In genomic region chr15:96953112-96953937, GRCm38 (mm10) we compare ENCODE assay signal across 8 mouse cellular contexts.
A peak's percentile ranks its signal among the peaks of the same experiment; 100 is the strongest.
DNase-seq lines count a peak whose midpoint lies in the region; ATAC-seq and TF ChIP-seq lines count a peak whose summit lies in the region.

No protein-coding gene starts in this region.

- H3K27ac ChIP-seq in cortical plate, adult 2 months (ENCODE audit: insufficient read depth, low read length), result no peak overlapping the region
- H3K27ac ChIP-seq in kidney, embryonic 16.5 days (ENCODE audit: low read length), result no peak overlapping the region
- H3K27ac ChIP-seq in liver, embryonic 11.5 days (ENCODE audit: low read depth, low read length), result no peak overlapping the region

- H3K4me1 ChIP-seq in cortical plate, adult 2 months (ENCODE audit: control insufficient read depth, insufficient read depth, low read length), result no peaks in the 10 kb centered on the region
- H3K4me1 ChIP-seq in kidney, embryonic 16.5 days (ENCODE audit: insufficient read depth, low read length), result no peaks in the 10 kb centered on the region
- peaks cover 5% of the 10 kb centered on the region; the same call in 1 of the 2 replicates for H3K4me1 ChIP-seq in liver, embryonic 11.5 days (replicated peaks; ENCODE audit: control insufficient read depth, insufficient read depth, low read length)

- peak; percentile 51; the same call in 1 of the 2 replicates for ATAC-seq in kidney, embryonic 16.5 days (ENCODE audit: low FRiP score, low TSS enrichment)
- ATAC-seq in liver, embryonic 11.5 days (replicated peaks; ENCODE audit: low FRiP score), result peak; percentile 45; the same call in 1 of the 2 replicates

- H3K27me3 ChIP-seq in kidney, embryonic 16.5 days (ENCODE audit: insufficient read depth, low read length), result no peaks in the 10 kb centered on the region
- H3K27me3 ChIP-seq in liver, embryonic 11.5 days (replicated peaks; ENCODE audit: control insufficient read depth, insufficient read depth, low read length), result no peaks in the 10 kb centered on the region

- peak overlapping the region; percentile 38 for H3K4me3 ChIP-seq in cortical plate, adult 2 months (ENCODE audit: insufficient read depth, low read length)
- H3K4me3 ChIP-seq in kidney, embryonic 16.5 days (ENCODE audit: low read length), result peak overlapping the region; percentile 35
- H3K4me3 ChIP-seq in liver, embryonic 11.5 days (ENCODE audit: low read depth, low read length), result peak overlapping the region; percentile 19; the same call in 1 of the 2 replicates

- intact Hi-C loops in heart, postnatal 25 days (cut with DNase I), result no loop called here

- peak overlapping the region; percentile 56 for H3K9ac ChIP-seq in kidney, embryonic 16.5 days (replicated peaks; ENCODE audit: low read length)
- no peak overlapping the region for H3K9ac ChIP-seq in liver, embryonic 11.5 days (ENCODE audit: low read depth, low read length)

- WGBS in kidney, embryonic 16.5 days, result 31% methylated on average over 23 of the region's 23 CpGs
- 27% methylated on average over 23 of the region's 23 CpGs for WGBS in liver, embryonic 11.5 days

- no peaks in the 10 kb centered on the region for H3K36me3 ChIP-seq in kidney, embryonic 16.5 days (ENCODE audit: insufficient read depth, low read length)
- H3K36me3 ChIP-seq in liver, embryonic 11.5 days (ENCODE audit: control insufficient read depth, insufficient read depth, low read length), result no peaks in the 10 kb centered on the region

- peak; percentile 65 for TF ChIP-seq CTCF in cortical plate, adult 2 months (IDR thresholded peaks at IDR 0.05; ENCODE audit: extremely low read depth, insufficient read depth, low read length)

- DNase-seq in heart, adult 18-20 months, result peak; percentile 28 to 79
- no peak for DNase-seq in heart, postnatal 25 days (ENCODE audit: low spot score)
- DNase-seq in heart, adult 8-10 months (ENCODE audit: low spot score), result peak; percentile 26
- DNase-seq in liver, embryonic 11.5 days (ENCODE audit: low spot score), result peak; percentile 68
- DNase-seq in naive thymus-derived CD4-positive, alpha-beta T cell, adult 2 months (ENCODE audit: low read depth), result peak; percentile 64
- peak; percentile 86 for DNase-seq in testis, postnatal 10 days (ENCODE audit: low spot score)

- H3K9me3 ChIP-seq in kidney, embryonic 16.5 days (ENCODE audit: low read length), result no peaks in the 10 kb centered on the region
- no peaks in the 10 kb centered on the region for H3K9me3 ChIP-seq in liver, embryonic 11.5 days (ENCODE audit: control insufficient read depth, low read length)

- H3K4me2 ChIP-seq in kidney, embryonic 16.5 days (replicated peaks; ENCODE audit: low read depth, low read length), result peak overlapping the region; percentile 55
- peak overlapping the region; percentile 59 for H3K4me2 ChIP-seq in liver, embryonic 11.5 days

- TF ChIP-seq POLR2A in cortical plate, adult 2 months (IDR thresholded peaks at IDR 0.05; ENCODE audit: extremely low read depth, insufficient read depth, low read length), result no peak
